Mouse (Mus musculus) right cerebral cortex, postnatal 10 days (tissue): Measurements from ENCODE around the gene Lag3.

Experiments
- DNase-seq, 2 experiments: peaks; one replicate each; pipeline ENCODE4 v3.0.0; 2021; ENCODE audit warnings: low spot score in 2 of 2

Lag3 gene

DNA sequence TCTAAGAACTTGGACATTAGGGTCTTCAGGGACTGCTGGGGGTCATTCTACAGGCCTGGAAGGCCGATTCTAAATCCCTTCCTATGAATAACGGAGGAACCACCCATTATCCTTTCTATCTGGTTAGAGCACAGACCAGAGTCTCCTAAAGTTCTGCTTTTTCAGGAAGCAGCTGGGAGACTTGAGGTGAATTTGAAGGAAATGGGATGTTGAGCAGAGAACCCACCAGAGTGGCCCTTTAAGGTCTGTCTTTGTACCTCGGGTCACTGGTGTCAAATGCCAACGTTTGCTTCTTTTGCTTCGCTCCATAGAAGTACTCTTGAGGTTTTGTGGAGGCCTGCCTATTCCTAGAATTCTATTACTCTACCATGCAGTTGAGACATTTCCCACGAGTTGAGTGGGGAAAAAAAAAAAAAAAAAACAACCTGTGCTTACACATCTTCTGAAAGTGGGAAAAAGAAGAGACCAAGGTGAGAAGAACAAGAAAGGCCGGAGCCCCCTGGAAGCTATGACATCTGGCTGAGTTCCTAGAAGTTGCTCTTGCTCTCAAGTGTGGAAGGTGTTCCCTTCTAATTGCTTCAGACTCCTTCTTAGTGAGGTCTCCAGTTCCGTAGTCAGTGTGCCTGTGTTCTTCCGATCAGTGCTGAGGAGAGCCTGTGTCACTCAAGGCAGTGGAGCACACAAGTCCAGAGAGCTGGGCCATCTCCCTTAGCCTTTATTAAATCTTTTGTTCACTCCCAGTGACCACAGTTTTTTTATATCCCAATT is 9.0 kb upstream of the Lag3 start:
- DNase-seq, result no peak

GRCm38 (mm10) chr6:124919695-124920317 is 8.3 kb upstream of the Lag3 start, which contains the start of gene Ptms:
Gene Ptms (minus strand): TSS chr6:124920103.
- DNase-seq, result peak; percentile 96 to 98

- no peak for DNase-seq
Measured at GRCm38 (mm10) chr6:124918890-124919627, 7.6 kb upstream of the Lag3 start.

DNA sequence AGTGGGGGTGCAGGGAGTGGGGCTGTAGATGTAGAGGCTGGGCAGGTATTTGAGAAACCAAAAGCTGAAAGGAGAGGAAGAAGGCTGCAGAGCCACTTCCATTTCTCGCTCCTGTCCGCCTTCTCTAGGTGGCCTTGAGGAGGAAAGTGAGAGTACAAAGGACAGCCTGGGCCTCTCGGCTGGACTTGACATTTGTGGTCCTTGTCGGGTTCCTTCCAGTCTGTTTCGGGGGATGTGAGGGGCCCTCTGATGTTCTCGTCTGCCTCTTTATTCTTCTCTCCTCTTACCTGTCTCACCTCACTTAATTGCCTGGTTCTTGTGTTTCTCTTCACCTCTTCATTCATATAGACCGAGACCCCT is 6.8 kb upstream of the Lag3 start:
- no peak for DNase-seq

- peak; percentile 97 to 98 for DNase-seq
Measured at GRCm38 (mm10) chr6:124917518-124918330, 6.2 kb upstream of the Lag3 start.

GRCm38 (mm10) chr6:124916695-124917517 is 5.4 kb upstream of the Lag3 start:
- peak; percentile 87 to 92 for DNase-seq

DNA sequence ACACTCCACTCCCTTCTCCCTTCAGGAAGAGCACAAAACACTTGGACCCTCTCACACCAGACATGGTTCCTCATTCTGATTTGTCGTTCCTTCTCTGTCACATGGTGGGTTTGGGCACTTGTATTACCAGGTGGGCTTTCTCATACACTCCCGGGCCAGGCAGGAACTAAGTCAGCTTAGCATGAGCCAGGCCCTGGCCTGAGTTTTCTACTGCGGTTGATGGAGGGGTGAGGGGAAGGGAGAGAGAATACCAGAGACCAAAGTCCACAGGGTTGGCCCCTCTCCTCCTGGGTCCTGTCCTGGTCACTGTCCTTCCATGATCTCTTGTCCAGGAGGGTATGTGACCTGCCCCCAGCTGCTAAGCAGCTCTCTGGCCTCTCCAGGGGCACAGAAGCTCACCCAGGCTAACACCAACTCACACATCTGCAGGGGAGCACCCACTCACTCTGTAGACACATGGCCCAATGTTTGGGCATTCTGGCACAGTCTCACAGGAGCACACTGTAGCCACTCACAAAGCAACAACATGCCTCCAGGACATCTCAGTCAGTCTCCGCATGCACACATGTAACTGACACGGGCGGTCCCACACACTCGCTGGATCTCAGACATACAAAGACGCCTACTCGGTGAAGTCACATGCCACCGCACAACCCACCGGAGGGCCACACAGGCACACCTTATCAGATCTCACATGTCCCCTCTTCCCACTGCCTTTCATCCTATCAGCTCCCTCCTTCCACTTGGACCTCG is 4.6 kb upstream of the Lag3 start:
- peak; percentile 77 to 86 for DNase-seq

DNA sequence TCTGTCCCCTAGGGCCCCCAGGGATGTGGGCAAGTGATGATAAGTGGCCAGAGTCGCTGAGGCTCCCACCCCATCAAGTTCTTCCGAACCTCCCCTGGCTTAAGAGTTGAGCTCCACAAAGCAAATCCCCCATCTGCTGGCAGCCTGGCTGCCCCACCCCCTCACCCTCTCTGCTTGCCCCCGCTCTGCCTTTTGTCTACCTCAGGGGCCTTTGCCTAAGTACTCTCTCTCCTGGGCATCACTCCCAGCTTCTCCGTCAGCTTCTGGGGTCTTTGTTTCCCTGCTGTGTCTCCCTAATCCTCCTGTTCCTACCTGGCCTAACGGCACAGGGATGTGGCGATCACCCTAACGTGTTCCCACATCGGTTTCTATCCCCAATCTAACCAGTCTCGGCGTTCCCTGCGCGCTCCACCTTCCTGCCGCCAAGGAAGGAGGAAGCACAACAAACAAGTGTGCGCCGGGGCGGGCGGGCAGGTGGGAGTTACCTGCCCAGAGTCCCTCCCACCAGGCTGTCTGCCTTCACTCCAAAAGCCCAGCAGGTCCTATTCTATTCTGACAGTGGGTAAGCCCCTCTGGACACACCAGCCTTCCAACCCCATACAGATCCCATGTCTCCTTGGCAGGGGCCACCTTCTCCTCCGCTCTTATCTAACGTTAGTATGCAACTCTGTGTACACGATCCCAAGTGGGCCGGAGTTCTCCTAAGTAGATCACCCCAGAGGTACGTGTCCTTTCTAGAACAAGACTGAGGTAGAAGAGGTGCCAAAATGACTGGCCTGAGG is 3.8 kb upstream of the Lag3 start:
- peak in 1 of 2 experiments; percentile 53 for DNase-seq

GRCm38 (mm10) chr6:124914511-124914910 is 3.0 kb upstream of the Lag3 start:
- DNase-seq, result no peak

DNA sequence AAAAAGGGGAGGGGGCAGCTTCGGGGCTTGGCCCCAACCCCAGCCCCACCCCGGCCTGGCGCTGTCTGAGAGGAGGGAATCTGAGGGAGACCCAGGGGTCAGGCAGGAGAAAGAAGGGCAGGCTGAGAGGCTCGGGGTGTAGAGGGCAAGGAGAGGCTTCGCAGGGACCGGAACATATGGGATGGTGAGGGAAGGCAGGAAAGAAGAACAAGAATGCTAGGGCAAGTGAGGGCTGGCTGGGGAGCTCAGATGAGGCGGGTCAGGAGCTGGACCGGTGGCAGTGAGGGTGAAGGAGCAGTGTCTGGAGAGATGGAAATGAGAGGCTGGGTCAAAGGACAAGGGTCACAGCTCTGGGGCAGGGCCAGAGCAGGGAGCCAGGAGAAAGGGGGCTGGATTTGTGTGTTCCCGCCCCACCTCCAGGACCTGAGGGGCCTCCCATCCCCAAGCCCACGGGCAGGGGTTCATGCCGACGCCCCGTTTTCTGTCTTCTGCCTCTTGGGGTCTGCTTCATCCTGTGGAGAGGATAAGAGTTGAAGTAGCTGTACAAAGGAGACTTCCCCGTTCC is 2.3 kb upstream of the Lag3 start:
- DNase-seq, result no peak

GRCm38 (mm10) chr6:124913214-124913613 is 1.7 kb upstream of the Lag3 start:
- no peak for DNase-seq

DNA sequence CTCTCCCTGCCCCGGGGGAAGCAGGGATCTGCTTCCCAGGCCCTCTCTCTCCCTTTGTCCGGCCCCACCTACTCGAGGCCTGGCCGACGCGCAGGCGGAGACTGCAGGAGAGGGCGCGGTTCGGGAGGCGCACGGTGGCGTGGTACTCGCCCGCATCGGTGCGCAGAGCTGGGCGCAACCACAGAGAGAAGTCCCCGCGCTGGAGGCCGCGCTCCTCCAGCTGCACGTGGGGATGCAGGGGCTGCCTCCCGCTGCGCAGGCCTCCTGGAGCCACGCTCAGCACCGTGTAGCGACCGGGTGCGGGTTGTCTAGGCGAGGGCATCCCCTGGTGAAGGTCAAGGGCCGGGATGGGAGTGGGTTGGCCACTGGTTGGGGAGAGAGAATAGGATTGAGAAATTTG is 1.5 kb downstream of the Lag3 start:
- DNase-seq, result no peak

- DNase-seq, result no peak
Measured at GRCm38 (mm10) chr6:124907767-124908166, 3.7 kb downstream of the Lag3 start.

GRCm38 (mm10) chr6:124904991-124905860 is 6.3 kb downstream of the Lag3 start:
- no peak for DNase-seq

DNA sequence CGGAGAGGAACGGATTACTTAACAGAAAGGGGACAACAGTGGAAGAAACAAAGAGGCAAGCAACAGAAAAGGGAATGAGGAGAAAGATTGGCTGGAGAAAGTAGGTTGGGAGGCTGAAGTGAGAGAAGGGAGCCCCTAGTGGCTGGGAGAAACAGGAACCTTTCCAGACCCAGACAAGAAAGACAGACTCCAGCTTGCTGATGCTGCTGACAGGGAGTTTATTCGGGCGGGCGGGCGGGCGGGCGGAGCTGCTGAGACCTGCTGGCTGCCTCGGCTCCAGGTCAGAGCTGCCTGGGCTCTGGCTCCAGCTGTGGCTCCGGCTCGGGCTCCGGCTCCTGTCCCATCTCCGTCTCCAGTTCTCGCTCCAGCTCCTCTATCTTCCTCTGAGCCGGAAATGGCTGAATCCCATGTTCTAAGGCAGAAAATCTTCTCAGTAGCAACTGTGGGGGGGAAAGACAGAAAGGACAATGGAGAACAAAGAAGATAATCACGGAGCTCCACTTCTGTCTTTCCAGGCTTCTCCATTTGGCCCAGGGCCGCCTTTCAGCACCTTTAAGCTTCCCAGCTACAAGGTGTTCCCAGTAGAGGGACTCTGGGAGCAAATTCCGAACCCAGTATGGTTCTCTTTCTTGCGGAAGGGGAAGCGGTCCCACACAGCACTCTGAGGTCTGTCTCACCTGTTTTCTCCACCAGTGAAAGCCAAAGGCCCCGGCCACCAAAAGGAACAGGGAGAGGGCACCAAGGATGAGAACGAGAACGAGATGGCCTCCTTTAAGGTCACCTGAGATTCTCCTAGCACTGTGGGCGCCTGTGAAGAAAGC is 7.1 kb downstream of the Lag3 start:
- peak; percentile 86 to 91 for DNase-seq

- DNase-seq, result peak; percentile 92
Measured at GRCm38 (mm10) chr6:124903580-124904151, 7.8 kb downstream of the Lag3 start.

DNA sequence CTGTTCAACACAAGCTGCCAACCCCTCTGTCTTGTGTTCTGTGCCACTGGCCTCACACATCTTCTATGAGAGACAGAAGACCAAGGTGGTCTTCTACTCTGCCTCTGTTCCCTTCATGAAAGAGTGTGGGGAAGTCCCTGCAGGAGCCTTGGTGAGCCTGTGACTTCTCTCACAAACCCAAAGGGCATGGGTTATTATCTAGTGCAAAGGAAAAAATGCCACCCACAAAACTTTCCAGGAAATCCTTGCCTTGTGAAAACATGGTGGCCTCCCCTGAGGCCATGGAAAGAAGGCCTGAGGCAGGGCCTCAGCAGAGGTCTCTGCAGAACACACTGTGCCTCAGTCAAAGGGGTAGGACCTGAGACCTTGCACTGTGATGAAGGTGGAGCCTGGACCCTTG is 9.7 kb downstream of the Lag3 start:
- DNase-seq, result no peak
